Mouse (Mus musculus) C2C12 (cell line): Measurements from ENCODE around the gene H2-Q4. TPM values are rescaled to one million over a fixed set of nuclear protein-coding genes. Genes with fewer than 3 reads are reported as not detected.
"Not testable (repeated sequence)": the region's sequence is repeated elsewhere in the genome, so short reads cannot be mapped to it uniquely, and the experiment has no call there.

ENCODE experiments used
- H3K27me3 ChIP-seq: one replicate; pipeline ENCODE4 v1.6.1; 2011; ENCODE audit not compliant: control insufficient read depth, insufficient read depth, insufficient read length
- H3K36me3 ChIP-seq: one replicate; pipeline ENCODE4 v1.6.1; 2011; ENCODE audit not compliant: control insufficient read depth, insufficient read depth
- H3K4me3 ChIP-seq: one replicate; pipeline ENCODE4 v1.5.1; 2011; ENCODE audit warnings: mild to moderate bottlenecking, control low read depth; ENCODE audit not compliant: poor library complexity, insufficient read depth, severe bottlenecking
- H3K79me2 ChIP-seq: one replicate; pipeline ENCODE4 v1.6.1; 2011; ENCODE audit not compliant: control insufficient read depth, insufficient read depth
- H3K79me3 ChIP-seq: one replicate; pipeline ENCODE4 v1.6.1; 2011; ENCODE audit warnings: low read depth, control low read depth
- H3ac ChIP-seq: one replicate; pipeline ENCODE3; 2011; ENCODE audit warnings: low read depth; ENCODE audit not compliant: control insufficient read depth, insufficient read length
- polyA plus RNA-seq: library from polyadenylated mRNA; unstranded; fragments of >200 nt; fragmentation: generic; extraction: Trizol; gene quantifications from one replicate; pipeline ENCODE4 v1.2.1, GENCODE M21; 2012; ENCODE audit warnings: missing spikeins

The H2-Q4 gene
- polyA plus RNA-seq, 1 experiment: 3.5 TPM

GRCm38 (mm10) chr17:35425474-35425873 is 46.1 kb downstream of the H2-Q4 start:
- H3K79me2 ChIP-seq, H3K79me3 ChIP-seq, H3ac ChIP-seq, H3K4me3 ChIP-seq, H3K27me3 ChIP-seq, H3K36me3 ChIP-seq: not testable (repeated sequence)

- not testable (repeated sequence) for H3K36me3 ChIP-seq, H3K4me3 ChIP-seq, H3K79me3 ChIP-seq, H3K27me3 ChIP-seq, H3ac ChIP-seq, H3K79me2 ChIP-seq
Observed at GRCm38 (mm10) chr17:35428883-35429282, 49.5 kb downstream of the H2-Q4 start.

GRCm38 (mm10) chr17:35430671-35431070 is 51.3 kb downstream of the H2-Q4 start:
- not testable (repeated sequence) for H3K79me2 ChIP-seq, H3K4me3 ChIP-seq, H3K36me3 ChIP-seq, H3K79me3 ChIP-seq, H3K27me3 ChIP-seq, H3ac ChIP-seq

- not testable (repeated sequence) for H3K27me3 ChIP-seq, H3K4me3 ChIP-seq, H3K36me3 ChIP-seq, H3K79me2 ChIP-seq, H3K79me3 ChIP-seq, H3ac ChIP-seq
Observed at GRCm38 (mm10) chr17:35432167-35432566, 52.8 kb downstream of the H2-Q4 start.

- not testable (repeated sequence) for H3K4me3 ChIP-seq, H3K27me3 ChIP-seq, H3ac ChIP-seq, H3K79me2 ChIP-seq, H3K36me3 ChIP-seq, H3K79me3 ChIP-seq
Observed at GRCm38 (mm10) chr17:35434836-35435235, 55.4 kb downstream of the H2-Q4 start.

Other genes with a start within 250 kb of the H2-Q4 start
- 0.20 TPM for gene Apom, start 247.6 kb upstream of the H2-Q4 start, polyA plus RNA-seq
- gene Bag6, start 244.4 kb upstream of the H2-Q4 start, polyA plus RNA-seq: 202 TPM
- 183 TPM for gene Prrc2a, start 214.7 kb upstream of the H2-Q4 start, polyA plus RNA-seq
- not detected for gene Aif1, start 203.5 kb upstream of the H2-Q4 start, polyA plus RNA-seq
- gene Lst1, start 191.2 kb upstream of the H2-Q4 start, polyA plus RNA-seq: 0.92 TPM
- gene Ltb, start 185.2 kb upstream of the H2-Q4 start, polyA plus RNA-seq: not detected
- not detected for gene Tnf, start 177.6 kb upstream of the H2-Q4 start, polyA plus RNA-seq
- 0.07 TPM for gene Lta, start 174.3 kb upstream of the H2-Q4 start, polyA plus RNA-seq
- gene Gm16181, start 158.8 kb upstream of the H2-Q4 start, polyA plus RNA-seq: not detected
- gene Atp6v1g2, start 146.0 kb upstream of the H2-Q4 start, polyA plus RNA-seq: 1.4 TPM
- 20.1 TPM for gene Nfkbil1, start 143.8 kb upstream of the H2-Q4 start, polyA plus RNA-seq
- 330 TPM for gene Ddx39b, start 137.9 kb upstream of the H2-Q4 start, polyA plus RNA-seq
- 23.5 TPM for gene H2-D1, start 116.9 kb upstream of the H2-Q4 start, polyA plus RNA-seq
- gene H2-Q1, start 59.2 kb upstream of the H2-Q4 start, polyA plus RNA-seq: 3.3 TPM
- gene H2-Q2, start 37.4 kb upstream of the H2-Q4 start, polyA plus RNA-seq: 0.11 TPM
- not detected for gene H2-Q6, start 45.2 kb downstream of the H2-Q4 start, polyA plus RNA-seq
- gene H2-Q7, start 59.5 kb downstream of the H2-Q4 start, polyA plus RNA-seq: 0.14 TPM
- 0.01 TPM for gene H2-Q10, start 90.5 kb downstream of the H2-Q4 start, polyA plus RNA-seq
- not detected for gene Pou5f1, start 126.4 kb downstream of the H2-Q4 start, polyA plus RNA-seq
- 46.7 TPM for gene Tcf19, start 137.2 kb downstream of the H2-Q4 start, polyA plus RNA-seq
- gene Cchcr1, start 137.5 kb downstream of the H2-Q4 start, polyA plus RNA-seq: 15.9 TPM
- gene Psors1c2, start 153.6 kb downstream of the H2-Q4 start, polyA plus RNA-seq: 0.08 TPM
- gene Cdsn, start 172.5 kb downstream of the H2-Q4 start, polyA plus RNA-seq: 2.0 TPM
- not detected for gene 2300002M23Rik, start 187.8 kb downstream of the H2-Q4 start, polyA plus RNA-seq
- gene Sfta2, start 221.9 kb downstream of the H2-Q4 start, polyA plus RNA-seq: not detected
- gene Gm9573, start 247.0 kb downstream of the H2-Q4 start, polyA plus RNA-seq: not detected